Mouse (Mus musculus) gastrocnemius, postnatal 14 days (tissue): ENCODE measurements at regions not wholly inside any gene's neighbourhood (a gene's known extent, or its start where the extent isn't known, plus 50 kb on each side); places are given as distances from the start of the nearest gene placed in this dataset.

Experiments
- DNase-seq: peaks from one replicate; pipeline ENCODE4 v3.0.0; 2021; ENCODE audit warnings: mixed read lengths
- intact Hi-C: fragments of 180-260 bp; cut with DNase I; formaldehyde crosslinking; loops from one replicate; pipeline ENCODE4 v1.15.1; 2025; ENCODE audit warnings: low total_unique reads

DNA sequence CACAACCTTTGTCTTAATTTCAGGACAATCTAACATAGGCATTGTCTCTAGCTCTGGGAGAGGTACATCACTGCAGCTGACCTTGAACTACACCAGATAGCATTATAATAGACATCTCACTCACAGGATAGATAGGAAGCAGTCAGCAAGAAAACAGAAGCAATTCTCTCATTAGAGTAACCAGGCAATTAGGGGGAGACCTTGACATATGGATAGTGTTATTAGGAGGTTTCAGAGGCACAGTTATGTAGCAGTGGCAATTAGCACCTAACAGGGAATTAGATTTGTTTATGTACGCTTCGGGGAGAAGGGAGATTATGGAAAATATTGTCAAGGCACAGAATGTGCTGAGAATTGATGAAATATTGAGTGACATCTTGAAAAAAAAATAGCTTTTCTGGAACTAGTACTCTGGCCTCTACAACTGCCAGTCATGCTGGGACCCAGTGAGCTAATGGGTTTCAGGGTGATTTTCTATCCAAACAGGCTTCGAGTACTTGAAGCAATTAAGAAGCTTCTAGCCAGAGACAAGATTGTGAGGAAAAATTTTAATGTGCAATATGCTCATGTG lies 216.8 kb upstream of the Aco1 start:
- no peak for DNase-seq
- intact Hi-C loops, result no loop called here

DNA sequence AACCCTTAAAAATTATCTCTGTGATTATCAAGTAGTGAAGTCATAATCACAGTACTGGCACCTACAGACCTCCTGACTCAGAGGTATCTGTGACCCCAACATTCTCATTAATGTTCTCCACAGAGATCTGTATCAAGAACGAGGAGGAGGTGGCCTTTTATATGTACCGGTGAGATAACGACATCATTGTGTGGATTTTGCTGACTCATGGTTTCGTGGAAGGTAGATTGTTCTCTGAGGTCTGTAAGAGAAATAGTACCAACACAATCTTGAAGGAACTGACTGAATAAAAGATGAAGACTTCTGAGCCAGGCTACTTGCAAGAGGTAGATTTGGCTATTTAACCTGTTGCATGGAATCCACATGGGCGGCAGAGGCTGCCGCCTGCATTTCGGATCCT lies 216.3 kb upstream of the Aco1 start:
- intact Hi-C loops, result no loop called here
- DNase-seq, result no peak

DNA sequence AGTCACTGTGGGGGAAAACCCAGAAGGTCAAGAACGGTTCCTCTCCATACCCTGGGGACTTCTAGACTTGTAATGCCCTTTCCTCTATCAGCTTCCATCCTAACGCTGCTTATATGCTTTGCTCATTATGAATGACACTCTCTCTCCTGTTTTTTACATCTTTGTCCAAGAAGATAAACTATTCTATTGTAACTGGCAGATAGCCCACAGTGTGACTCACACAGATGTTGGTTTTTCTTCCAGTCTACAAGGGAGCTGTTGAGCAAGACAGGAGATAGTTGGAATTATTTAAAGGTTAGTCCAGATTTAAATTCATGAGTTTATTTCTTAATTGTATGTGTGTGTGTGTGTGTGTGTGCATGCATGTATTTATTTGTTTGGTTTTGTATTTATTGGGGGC lies 214.4 kb upstream of the Aco1 start:
- intact Hi-C loops, result no loop called here
- DNase-seq, result no peak

DNA sequence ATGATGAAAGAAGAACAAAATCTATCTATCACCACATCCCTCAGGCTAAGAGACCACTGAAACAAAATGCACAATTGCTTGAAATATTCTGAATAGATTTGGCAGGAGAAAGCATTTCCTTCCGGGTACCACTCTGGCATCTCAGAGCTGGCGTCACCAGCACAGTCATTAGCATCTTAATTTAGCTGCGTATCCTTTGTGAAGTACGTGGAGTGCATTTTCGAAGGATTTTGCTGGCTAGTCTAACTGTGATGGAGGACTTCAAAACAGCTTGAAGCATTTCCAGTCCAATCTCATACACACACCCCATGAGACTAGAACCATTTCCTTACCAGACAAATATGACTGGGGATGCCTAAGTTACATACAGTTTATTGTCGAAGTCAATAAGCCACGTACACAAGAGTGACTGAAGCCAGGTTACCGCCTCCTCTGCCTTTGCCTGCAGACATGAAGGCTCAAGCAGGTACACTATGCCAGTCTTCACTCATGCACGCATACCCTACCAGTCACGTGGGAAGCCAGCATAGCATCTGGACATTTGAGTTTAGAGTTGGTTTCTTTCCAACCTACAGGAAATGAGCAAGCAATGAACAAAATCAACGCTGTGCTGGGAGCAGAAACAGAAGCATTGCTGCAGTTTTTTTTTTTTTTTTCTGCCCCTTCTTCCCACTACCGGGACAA lies 208.7 kb upstream of the Aco1 start:
- no peak for DNase-seq
- intact Hi-C loops, result no loop called here

DNA sequence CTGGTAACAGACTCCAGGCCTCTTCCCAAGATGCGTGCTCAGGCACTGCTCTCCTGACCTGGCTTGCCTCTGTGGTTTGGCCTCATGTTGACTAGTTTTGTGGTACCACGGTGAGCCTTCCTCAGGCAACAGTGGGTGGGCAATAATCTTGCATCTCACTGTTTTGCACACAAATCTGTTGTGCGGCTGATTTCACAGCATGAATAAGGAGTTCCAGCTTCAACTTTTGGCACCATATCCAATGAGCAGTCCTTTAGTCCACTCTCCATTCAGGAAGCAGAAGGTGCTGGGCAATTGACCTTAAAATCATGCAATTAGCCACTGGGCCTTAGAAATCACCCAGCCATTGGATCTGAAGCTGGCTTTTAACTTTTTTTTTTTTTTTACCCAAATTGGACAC lies 184.2 kb upstream of the Aco1 start:
- intact Hi-C loops, result no loop called here
- no peak for DNase-seq

DNA sequence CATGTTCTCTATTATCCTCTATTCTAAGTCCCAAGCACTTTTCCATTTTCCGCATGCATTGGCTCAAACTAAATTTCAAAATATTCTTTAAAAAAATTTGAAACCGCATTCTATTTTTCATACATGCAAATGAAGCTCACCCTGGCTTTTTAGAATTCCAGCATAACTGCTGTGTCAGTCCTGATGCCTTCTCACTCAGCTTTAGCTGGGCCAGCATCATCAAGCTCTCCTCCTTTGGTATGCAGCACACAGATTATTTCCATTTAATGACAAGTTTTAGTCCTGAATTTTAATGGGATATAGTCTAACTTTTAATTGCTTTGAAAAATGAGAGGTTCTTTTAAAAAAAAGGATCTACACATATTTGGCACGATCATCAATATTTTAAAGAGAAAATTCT lies 174.9 kb upstream of the Aco1 start:
- no peak for DNase-seq
- intact Hi-C loops, result no loop called here

DNA sequence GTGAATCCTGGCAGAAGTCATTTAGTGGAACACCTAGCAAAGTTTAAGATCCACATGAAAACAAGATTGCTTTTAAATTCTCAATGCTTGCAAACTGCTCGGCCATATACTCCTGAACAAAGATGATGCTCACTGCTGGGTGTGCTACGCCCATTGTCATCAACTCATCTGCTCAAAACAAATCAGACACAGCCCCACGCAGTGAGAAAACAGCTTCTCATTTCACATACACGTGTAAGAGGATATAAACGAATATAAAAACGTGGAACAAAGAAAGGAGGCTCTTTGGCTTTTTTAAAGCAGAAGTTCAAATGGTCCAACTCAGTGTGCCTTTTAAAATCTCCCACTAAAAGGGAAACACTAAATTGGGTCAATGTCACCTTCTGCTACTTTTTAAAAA lies 151.5 kb upstream of the Aco1 start:
- no peak for DNase-seq

DNA sequence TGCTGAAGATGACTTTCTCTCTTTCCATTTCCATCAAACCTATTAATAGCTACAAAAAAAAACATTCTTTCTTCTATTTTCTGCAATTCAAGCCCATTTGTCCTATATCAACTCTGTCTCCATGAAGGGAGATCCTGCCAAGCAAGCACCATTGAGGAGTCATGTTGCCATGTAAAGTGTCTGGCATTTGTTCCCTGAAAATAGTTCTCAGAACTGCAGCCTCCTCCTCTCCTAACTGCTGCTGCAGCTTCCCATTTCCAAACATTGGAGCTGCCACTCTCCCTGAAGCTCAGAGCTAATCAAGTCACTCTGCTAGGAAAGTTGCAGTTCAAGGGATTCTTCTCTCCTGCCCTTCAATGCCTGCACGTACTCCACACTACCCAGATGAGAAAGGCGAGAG lies 151.0 kb upstream of the Aco1 start:
- intact Hi-C loops, result no loop called here

More for the DNA sequence above, 151.5 kb upstream of the Aco1 start:
- intact Hi-C loops, result no loop called here

DNA sequence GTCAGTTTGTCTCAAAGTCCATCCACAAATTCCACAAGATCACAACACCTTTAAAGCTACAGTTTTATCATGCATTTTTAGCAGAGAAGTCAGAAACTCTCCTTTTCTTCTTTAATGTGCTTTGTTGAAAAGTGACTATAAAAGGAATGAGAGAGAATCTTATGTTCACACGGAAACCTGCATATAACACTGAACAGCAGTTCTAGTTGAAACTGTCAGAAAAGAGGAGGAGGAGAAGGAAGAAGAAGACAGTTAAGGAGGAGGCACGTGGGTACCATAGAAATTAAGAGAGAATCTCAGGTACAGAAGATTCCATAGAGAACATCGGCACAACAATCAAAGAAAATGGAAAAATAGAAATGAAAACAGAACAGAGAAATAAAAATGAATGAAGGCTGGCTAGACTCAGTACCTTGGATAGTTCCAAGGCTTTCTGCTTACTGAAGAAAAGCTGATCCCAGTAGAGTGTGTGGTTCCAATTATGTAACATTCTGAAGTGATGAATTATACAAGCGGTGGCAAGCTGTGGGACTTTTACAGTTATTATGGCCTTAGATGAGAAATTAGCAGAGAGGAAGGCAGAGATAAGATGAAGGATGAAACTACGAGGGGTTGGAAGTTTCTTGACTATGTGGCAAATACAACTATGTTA lies 144.0 kb upstream of the Aco1 start:
- intact Hi-C loops, result no loop called here
- no peak for DNase-seq

More for the DNA sequence above, 151.0 kb upstream of the Aco1 start:
- no peak for DNase-seq

DNA sequence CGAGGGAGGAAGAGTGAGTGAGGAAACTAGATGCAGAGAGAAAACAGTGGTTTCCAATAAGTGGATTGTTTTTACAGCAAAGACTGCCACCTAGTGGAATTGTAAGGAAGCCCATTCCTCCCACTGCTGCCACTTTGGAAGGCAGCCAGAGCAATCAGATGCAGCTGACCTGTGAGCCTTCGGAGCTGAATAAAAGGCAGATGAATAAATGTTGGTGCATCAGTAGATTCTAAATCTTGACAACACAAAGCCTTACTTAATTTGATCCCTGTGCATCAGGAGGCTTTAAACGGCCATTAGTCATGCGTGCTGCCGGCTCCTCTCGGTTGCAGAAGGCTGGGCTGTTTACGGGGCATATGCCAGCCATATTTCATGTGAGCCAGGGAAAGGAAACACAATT lies 128.2 kb upstream of the Aco1 start:
- intact Hi-C loops, result no loop called here
- DNase-seq, result peak; percentile 58

DNA sequence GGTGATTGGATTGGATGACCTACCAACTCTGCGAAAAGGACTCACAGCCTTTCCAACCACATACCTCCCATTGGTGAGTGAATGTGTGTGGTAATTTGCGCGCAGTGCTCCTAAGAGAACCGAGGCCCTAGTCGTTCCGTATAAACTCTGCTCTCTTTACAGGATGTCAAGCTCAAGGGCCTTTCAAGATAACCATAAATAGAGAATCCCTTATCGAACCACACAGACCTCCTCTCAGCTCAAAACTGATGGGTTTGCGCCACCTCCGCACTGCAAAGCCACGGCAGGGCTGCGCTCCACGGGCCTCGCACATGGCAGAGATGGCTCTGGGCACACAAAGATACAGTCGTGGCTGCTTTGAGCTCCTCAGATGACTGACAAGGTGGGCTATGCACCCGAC lies 126.0 kb upstream of the Aco1 start:
- intact Hi-C loops, result no loop called here

DNA sequence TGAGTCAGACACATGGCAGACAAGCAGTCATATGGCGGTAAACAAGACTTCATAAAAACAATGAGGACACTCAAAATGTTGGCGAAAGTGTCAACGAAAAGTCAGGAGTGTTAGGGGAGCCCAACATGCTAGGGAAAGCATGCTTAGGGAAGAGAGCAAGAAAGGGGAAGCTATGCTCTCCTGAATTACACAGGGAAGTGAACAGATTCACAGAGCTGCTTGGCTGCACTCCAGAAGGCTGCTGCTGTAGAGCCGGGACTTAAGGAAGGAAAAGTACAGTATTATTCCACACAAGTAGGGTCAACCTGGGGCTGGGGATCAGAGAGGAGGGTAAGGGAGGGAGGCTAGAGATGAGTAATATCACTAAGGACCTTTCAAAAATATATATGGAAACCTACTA lies 124.7 kb upstream of the Aco1 start:
- DNase-seq, result peak; percentile 18
- intact Hi-C loops, result no loop called here

More for the DNA sequence above, 126.0 kb upstream of the Aco1 start:
- no peak for DNase-seq

DNA sequence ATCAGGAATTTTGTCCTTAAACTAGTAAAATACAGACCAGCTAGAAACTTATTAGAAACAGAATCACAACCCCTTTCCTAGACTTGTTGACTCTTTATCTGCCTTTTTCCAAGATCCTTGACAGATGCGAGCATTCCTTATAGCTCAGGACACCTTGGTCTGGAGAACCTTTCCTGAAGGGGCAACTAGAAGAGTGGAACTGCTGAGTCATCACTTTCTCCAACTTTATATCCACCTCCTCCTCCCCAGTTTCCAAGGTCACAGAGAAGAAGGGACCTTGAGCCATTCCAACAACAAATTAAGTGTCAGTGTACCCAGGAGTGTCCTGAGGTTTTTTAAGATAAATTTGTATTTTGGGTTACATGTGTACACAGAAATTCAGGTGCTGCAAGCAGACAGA lies 111.5 kb upstream of the Aco1 start:
- intact Hi-C loops, result no loop called here
- DNase-seq, result no peak

DNA sequence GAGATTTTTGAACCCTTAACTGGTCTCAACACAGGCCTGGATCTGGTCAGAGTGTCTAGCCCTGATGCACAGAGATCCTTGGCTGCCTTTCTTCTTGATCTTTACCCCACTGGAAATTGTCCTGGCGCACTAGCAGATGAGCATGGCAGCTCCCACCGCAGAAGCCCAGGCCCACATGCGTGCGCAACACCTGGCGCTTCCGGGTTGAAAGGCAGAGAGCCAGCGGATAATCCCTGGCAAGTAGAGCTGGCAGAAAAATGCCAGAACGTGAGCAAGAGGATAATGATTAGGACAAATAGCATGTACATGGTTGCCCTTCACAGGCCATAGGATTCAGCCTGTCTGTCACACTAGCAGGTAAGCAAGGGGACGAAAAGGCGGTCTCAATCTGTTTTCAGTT lies 95.0 kb upstream of the Aco1 start:
- no peak for DNase-seq
- intact Hi-C loops, result no loop called here

DNA sequence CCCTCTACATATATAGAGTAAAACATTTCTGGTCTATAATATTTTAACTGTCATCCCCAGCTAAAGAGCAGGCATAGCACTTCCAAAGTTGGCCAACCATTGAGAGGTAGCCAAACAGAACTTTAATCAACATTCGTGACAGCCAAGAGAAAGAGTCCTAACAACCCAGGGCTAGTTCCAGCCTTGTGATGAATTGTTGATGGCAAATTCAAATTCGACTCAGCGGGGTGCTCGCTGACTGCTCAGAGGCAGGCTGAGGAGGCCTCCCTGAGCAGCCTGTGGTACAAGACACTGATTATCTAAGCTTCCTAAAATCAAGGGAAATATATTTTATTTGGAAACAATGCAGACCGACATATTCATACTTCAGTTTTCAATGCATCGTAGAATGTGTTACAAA lies 93.8 kb upstream of the Aco1 start:
- intact Hi-C loops, result no loop called here
- no peak for DNase-seq

DNA sequence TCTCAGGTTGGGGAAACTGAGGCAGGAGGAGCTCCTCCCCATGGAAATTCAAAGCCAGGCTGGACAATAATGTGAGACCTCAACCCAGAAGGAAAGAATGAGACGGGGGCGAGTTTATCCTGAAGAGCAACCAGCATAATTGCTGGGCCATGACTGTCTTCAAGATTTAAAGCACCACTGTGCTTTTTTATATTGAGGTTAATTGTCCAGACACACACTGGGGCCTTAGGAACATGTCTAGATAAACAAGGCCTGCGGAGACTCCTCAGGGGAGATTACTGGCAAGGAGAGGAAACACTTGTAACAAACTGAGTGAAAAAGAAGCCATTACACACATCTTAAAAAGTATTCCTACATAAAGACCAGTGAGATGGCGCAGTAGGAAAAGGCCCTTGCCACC lies 91.0 kb upstream of the Aco1 start:
- DNase-seq, result no peak
- intact Hi-C loops, result no loop called here

DNA sequence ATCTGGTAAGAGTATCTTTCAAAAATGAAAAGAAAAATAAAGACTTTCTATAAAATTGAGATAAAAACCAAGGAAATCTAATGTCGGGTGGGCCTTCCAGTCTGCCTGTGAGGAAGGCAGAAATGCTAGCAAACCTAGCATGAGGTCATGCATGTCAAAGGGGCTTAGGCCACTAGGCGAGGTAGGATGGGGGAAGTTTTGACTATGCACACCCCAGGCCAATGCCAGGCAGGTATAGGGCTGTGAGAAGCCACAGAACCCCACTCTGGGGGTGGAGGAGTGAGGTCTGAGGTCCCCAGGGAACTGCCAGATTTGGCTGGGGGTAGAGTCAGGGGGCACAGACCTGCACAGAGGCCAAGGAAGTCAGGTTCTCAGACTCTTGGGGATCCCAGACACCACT lies 89.5 kb upstream of the Aco1 start:
- intact Hi-C loops, result no loop called here
- DNase-seq, result no peak

DNA sequence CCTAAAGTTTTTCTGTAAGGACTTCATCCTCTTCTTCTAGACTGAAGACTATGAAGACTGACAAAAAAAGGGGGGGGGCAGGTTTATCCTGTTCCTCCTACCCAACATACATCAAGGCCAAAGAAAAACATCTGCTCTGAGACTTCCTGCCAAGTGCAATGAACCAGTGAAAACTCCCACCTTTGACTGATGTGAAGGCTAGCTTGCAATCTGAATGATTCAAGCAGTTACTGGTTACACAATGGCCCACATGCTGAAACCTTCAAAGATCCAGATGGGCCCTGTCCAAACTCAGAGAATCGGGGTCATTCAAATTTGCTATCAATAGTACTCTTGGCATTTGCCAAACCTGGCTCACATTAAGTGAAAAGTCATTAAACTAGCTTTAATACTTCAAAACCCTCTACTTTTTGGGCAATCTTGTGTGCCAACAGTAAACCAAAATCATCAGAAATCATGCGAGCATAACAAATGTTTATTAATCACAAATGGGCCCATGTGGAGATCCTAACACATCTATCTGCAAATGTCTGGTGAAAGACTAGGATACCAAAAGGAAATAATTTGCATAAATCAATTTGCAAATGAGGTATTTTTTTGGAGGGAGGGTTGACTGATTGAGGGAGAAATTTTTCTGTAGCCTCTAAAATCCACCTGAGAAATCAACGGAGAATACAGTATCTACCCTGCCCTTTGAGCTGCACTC lies 79.0 kb upstream of the Aco1 start:
- intact Hi-C loops, result no loop called here
- no peak for DNase-seq

DNA sequence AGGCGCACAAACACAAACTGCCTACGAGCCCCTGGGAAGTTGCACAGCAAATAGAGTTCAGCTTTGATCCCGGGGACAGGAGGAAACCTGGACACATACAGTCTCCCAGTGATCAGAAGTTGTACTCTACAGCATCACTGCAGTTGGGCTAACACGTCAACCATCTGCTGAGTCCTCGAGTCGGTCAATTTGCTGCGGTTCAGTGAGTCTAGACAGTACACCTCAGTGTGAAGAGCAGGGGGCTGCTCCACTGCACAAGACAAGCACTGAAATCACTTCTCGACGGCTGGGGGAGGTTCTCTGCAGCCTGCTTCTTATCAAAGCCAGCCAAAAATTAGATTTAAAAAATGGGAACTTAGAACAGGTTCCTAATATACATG lies 78.4 kb upstream of the Aco1 start:
- no peak for DNase-seq
- intact Hi-C loops, result no loop called here

DNA sequence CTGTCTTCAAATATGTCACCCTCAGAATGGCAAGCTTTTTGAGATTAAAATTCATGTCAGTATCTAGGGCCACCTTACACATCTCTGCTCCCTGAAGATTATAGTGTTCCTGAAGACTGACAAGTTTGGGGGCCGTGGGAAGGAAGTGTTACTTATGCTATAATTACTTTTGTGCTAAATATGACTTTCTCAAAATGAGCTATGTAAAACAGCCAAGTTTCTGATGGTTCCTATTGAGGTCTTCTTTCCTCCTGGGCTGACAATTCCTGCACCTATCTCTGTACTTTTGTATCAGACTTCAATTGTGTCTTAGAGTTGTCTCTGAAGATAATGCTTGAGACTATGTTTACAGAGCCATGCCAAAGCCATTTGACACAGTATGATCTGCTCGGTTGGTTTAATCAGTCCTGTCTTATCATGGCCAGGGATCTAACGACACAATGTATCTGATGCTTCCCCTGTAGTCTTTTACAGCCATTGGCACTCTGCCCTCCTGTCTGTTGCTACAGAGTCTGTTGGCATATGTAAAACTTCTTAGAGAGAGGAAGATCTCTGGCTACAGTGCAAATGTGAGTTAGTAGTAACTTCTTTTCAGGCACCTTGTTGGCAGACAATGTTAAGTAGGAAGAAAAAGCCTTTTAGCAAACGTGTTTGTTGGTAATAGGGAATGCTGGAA lies 71.8 kb upstream of the Aco1 start:
- no peak for DNase-seq
- intact Hi-C loops, result no loop called here
